Mouse (Mus musculus) frontal cortex, adult (tissue): ENCODE measurements around the gene Zfp503.

Source experiments
- ATAC-seq: cut with Nextera tagmentation; 2 replicates; pipeline ENCODE4 v1.9.2; 2017; ENCODE audit warnings: mild to moderate bottlenecking, moderate library complexity, mixed read lengths; ENCODE audit not compliant: low TSS enrichment

Gene Zfp503

DNA sequence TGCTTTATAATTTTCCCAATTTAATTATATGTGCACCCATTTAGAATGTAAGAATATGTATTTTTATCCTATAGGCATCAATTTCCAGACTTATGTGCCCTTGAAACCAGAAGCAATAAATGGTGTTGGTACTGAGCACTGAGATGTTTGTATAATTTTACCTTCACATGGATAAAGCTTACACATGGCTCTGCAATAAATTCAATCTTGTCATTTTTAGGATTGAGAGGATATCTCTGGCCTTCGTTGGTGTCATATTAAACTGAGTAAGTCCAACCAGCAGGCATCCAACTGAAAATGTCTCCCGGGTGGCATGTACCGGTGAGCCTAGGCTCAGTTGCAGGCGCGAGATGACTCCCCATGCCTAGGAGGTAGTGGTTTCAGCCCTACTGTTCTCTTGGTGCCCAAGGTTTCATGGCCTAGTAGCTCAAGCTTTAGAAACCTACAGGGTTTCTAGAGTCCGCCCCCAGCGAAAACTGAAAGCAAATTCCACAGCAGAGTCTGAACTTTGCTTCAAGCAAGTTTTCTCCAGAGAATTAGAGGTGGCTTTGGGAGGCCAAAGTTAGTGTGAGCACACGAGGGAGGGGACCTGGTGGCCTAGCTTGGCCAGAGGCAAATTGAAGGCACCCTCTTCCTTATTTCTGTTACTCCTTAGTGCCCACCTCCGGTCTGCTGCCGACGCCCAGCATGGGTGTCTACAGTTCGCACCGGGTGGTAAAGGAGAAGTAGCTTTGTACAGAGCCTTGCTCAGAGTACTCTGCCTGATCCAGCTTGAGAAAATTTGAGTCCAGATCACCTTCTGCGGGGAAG lies 4.1 kb upstream of the Zfp503 start:
- no peak for ATAC-seq

DNA sequence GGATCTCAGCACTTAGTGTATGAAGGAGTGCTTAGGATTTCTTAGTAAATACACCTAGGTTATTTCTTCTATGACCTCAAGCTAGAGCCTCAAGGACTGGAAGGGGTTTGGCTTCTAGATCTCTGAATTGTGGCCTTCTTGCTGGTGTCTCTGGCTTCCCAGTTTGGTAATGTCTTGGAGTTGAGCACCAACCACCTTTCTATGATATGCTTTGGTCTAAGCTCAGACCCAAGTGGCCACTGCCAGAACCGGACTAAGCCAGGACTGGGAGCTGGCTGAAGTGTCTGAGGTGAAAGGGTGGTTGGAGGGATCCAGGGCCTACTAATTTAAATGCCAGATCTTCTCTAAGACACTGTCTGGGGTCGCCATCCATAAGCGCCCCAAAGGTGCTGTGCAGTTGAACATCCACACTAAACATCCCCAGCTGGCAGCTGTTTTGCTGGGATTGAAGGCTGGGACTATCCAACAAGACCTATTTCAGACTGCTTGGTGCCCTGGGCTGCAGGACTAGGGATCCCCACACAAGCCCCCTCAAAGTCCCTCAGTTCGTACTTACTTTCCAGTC lies 3.0 kb upstream of the Zfp503 start:
- ATAC-seq, result no peak

- no peak for ATAC-seq
Measured at GRCm38 (mm10) chr14:21991856-21992255, 2.5 kb upstream of the Zfp503 start.

DNA sequence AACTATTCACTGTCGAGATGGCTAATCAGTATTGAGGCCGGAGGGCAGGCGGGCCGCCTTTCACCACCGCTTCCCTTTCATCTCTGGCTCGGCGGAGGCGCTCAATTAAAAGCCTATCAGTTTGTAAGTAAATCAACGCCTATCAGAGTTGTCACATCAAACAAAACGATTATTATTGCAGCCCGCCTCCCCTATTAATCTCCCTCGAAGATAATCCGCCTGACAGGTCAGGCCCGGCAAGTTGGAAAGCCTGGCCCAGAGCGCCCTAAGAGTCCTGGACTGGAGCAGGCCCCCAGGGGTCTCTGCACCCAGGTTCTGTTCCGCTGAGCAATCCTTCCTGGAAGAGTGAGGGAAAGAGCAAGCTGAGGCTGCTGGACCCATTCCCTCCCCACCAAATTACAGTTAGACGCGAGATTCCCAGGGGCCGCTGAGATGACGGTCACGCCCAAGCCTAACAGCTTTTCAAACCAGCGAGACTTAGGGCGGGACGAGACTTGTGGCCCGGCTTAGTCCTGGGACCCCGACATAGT lies 1.9 kb upstream of the Zfp503 start:
- ATAC-seq, result no peak

DNA sequence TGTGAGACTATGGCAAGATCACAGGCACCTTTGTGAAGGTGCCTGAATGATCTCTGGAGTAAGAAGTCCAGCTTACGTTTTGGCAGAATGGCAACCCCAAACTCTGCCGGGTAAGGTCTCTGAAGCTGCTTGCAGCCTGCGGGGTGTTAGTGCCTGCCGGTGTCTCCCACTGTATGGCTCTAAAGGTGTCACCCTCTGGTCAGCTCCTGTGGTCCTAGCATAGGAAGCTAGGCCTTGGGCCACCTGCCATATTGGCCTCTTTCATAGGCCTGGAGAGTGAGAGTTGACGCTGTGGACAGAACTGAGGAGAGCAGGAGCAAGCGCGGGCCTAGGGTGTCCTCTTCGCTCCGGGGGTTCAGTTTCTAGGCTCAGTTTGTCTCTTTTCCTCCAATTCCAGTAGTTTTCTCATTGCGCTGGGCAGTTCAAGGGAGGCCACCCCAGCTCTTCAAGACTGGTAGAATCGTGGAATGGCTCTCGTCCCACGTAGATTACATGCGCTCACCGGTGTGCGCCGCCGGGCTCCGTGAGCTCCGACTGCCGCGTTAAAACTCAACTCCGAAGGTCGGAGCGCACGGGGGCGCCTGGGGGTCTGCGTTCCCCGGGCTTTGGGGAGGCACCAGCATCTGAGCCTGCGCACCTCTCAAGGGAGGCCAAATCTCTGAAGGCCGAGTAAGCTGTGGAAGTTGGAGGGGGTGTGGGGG lies 1.1 kb upstream of the Zfp503 start:
- no peak for ATAC-seq

GRCm38 (mm10) chr14:21988577-21989290 lies 667 bp downstream of the Zfp503 start:
- no peak for ATAC-seq

DNA sequence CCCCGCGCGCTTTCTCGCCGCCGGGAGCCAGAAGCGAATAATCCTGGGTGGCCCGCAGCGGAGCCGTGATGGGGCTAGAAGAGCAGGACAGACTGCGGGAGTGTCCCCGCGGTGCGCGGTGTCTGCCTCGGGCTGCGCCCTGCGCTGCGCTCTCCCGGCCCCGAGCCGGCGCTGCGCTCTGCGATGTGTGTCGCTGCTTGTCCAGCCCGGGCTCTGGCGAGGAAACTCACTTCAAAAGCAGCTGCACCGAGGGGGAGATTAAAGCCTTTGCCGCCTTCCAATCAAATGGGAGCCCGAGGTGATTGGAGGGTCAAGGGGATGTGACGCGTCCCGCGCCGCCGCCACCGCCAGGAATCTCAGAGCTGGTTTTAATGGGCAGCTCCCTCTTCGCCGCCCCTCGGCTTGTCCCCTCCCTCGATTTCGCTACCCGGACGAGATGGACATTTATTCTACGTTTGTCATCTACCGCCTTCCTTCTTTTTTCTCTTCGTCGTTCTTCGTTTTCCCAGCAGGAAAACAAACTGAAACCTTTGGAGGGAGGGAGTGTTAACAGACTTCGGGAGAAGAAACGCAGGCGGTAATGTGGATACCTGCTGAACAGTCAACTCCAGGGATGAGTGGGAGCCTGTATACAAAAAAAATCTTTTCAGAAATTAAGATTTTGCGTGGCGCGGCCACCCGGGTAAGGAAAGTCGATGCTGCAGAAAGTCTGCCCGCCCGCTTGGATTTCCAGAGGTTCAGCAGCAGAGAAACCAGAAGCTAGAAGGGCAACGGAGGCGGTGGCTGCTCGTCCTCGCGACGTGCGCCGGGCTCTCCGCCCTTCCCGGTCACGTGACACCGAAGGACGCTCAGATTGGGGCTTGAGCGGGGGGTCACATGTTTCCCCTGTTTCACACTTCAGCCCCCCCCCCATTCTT lies 1.5 kb downstream of the Zfp503 start:
- ATAC-seq, result peak; percentile 83

- ATAC-seq, result no peak; the same call in 1 of the 2 replicates
Measured at GRCm38 (mm10) chr14:21986733-21987659, 2.4 kb downstream of the Zfp503 start.

- ATAC-seq, result no peak
Measured at GRCm38 (mm10) chr14:21985981-21986732, 3.2 kb downstream of the Zfp503 start.

DNA sequence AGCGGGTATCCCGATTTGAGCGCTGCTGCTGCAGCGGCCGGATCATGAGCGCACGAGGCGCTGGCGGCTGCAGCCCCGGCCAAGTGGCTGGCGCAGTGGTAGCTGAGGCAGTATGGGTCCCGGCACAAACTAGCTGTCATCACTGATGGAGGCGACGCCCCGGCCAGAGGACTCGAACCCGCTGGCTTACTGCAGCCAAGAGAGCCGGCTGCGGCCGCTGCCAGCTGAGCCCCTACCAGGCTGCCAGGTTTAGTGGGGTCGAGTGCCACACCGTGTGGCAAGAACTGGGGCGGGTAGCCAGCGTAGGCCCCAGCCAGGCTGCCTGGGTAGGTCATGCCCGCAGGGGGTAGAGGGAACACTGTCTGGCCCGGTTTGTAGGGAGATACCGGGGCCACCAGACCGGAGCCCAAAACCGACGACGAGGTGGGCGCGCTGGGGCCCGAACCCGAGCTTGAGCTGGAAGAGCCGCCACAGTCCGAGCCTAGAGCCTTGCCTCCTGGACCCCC lies 3.9 kb downstream of the Zfp503 start:
- ATAC-seq, result no peak

GRCm38 (mm10) chr14:21984757-21985425 lies 4.5 kb downstream of the Zfp503 start:
- ATAC-seq, result no peak

- ATAC-seq, result no peak
Measured at GRCm38 (mm10) chr14:21983950-21984730, 5.3 kb downstream of the Zfp503 start.

DNA sequence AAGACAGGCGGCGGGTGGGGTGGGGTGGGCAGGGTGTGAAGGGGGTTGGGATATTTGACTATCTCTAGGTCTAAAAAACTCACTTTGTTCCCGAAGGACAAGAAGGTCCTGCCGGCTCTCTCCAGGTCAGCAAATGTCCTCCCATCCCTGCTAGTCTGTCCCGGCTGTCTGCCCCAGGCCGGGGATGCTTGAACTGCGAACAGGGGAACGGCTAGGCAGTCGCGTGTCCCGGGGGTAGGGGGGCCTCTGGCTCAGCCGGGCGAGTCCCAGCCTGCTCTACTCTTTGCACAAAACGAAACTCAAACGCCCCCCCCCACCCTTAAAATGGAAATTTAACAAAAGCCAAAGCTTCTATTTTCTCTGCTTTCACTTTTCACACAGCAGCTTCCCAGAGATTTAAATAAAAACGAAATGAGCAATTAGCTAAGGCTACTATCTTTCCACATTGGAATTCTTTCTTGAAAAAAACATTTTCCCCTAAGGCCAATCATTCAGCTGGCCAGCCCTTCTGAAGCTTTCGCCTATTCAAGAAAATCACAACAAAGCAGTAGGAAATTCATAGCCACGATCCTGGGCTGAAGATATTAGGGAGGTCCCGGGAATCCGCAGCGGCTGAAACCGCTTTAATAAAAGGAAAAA lies 6.0 kb downstream of the Zfp503 start:
- no peak for ATAC-seq

- no peak for ATAC-seq
Measured at GRCm38 (mm10) chr14:21982592-21983310, 6.7 kb downstream of the Zfp503 start.

GRCm38 (mm10) chr14:21982096-21982591 lies 7.3 kb downstream of the Zfp503 start:
- ATAC-seq, result no peak; the same call in 1 of the 2 replicates

GRCm38 (mm10) chr14:21981462-21981861 lies 7.9 kb downstream of the Zfp503 start:
- ATAC-seq, result peak; percentile 74
